Mouse (Mus musculus) spleen, postnatal 14 days (tissue): ENCODE results near the gene Ttc21b.

Source experiments
- DNase-seq, 2 experiments: peaks; one replicate each; pipeline ENCODE4 v3.0.0; 2021 to 2022; ENCODE audit warnings: low spot score in 2 of 2

Gene Ttc21b

GRCm38 (mm10) chr2:66171643-66172042 is 84.8 kb downstream of the Ttc21b start:
- no peak for DNase-seq

DNA sequence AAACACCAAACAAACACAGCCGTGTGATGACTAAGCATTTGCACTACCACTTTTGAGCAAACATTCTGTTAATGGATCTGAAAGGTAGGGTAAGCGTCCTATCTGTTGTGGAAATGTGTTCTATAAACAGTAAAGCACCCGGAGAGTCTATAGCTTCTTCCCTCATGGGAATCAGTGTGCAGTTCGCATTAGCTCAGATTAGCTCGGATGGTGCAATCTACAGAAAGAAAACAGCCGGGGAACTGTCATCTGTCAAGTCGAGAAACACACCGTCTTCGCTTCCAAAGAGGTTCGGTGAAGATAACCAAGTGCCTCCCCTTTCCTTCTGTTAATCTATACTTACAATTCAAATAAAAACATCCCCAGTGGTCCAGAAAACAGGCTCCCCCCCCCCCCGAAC is 85.7 kb downstream of the Ttc21b start:
- DNase-seq = no peak

GRCm38 (mm10) chr2:66165025-66165424 is 91.4 kb downstream of the Ttc21b start:
- DNase-seq = no peak

GRCm38 (mm10) chr2:66158140-66158915 is 98.1 kb downstream of the Ttc21b start:
- no peak for DNase-seq

GRCm38 (mm10) chr2:66151436-66151835 is 105.0 kb downstream of the Ttc21b start:
- no peak for DNase-seq

- DNase-seq = no peak
These were observed 105.9 kb downstream of the Ttc21b start for GRCm38 (mm10) chr2:66150531-66150930.

- DNase-seq = no peak
These were observed 107.7 kb downstream of the Ttc21b start for GRCm38 (mm10) chr2:66148654-66149230.

DNA sequence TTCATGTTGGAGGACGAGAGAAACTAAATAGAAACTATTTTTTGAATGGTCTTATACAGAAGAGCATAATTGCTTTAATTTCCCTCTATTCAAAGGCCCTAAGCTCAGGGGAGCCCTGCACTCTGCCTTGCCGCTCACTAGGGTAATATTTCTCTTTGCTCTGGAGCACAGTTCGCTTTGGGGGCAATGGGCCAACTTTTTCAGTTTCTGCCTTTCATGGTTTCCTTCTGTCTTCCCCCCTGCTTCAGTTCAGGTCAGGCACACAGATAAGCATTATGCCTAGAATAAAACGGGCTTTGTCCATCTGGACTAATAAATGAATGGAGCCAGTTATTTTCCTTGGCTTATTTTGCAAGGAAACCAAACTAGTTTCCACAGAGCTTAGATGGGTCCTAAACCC is 109.9 kb downstream of the Ttc21b start:
- DNase-seq = no peak

GRCm38 (mm10) chr2:66144770-66145169 is 111.6 kb downstream of the Ttc21b start:
- no peak for DNase-seq

DNA sequence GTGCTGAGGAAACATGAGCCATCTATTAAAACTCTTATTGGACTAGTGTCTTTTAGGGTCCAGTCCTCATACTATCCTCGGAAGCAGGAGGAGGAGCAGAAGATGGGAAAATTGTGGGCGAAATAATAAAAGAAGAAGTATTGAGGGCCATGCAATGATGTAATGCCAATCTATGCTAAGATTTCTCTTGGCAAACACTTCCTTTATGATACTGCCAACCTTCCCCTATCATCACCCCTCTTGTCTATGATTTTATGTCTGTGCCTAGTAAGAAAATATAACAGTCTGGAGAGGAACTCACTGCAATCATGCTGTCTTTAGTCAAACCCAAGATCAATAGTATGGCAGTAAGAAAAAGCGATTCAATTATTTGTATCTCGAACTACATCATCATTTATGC is 113.1 kb downstream of the Ttc21b start:
- DNase-seq = no peak

GRCm38 (mm10) chr2:66142711-66143110 is 113.7 kb downstream of the Ttc21b start:
- no peak for DNase-seq

GRCm38 (mm10) chr2:66142268-66142667 is 114.1 kb downstream of the Ttc21b start:
- no peak for DNase-seq

- no peak for DNase-seq
These were observed 116.2 kb downstream of the Ttc21b start for GRCm38 (mm10) chr2:66140246-66140645.
